Mouse (Mus musculus) olfactory bulb, adult 2 months (tissue): ENCODE measurements around the gene Aox2. TPM values are rescaled to one million over a fixed set of nuclear protein-coding genes. Genes with fewer than 3 reads are reported as not detected.
A peak's percentile ranks its signal among the peaks of the same experiment; 100 is the strongest.

Experiments used
- H3K27ac ChIP-seq: fragments of 200-500 bp; 2 replicates; pipeline ENCODE4 v1.5.1; 2012; ENCODE audit warnings: low read depth, low read length; ENCODE audit not compliant: insufficient read depth
- H3K4me1 ChIP-seq: fragments of 200-500 bp; 2 replicates; pipeline ENCODE4 v1.6.1; 2012; ENCODE audit warnings: low read length; ENCODE audit not compliant: control insufficient read depth, insufficient read depth
- H3K4me3 ChIP-seq: fragments of 200-500 bp; 2 replicates; pipeline ENCODE4 v1.5.1; 2012; ENCODE audit warnings: mild to moderate bottlenecking, low read depth, low read length, moderate library complexity; ENCODE audit not compliant: insufficient read depth
- CTCF ChIP-seq: fragments of 200-500 bp; IDR thresholded peaks from 2 replicates; pipeline ENCODE4 v1.5.1; 2012; ENCODE audit warnings: low read depth, mild to moderate bottlenecking, low read length, moderate library complexity; ENCODE audit not compliant: insufficient read depth
- POLR2A ChIP-seq: fragments of 200-500 bp; IDR thresholded peaks from 2 replicates; pipeline ENCODE4 v1.6.1; 2012; ENCODE audit warnings: mild to moderate bottlenecking, low read depth, low read length, moderate library complexity; ENCODE audit not compliant: insufficient read depth
- WGBS: fragments of 180-500 bp; shearing (Covaris S2); methylation state at CpG from one replicate; pipeline ENCODE4 v1.1.7; 2018; 5-methylcytosine and 5-hydroxymethylcytosine counted together
- polyA plus RNA-seq: library from polyadenylated mRNA; stranded (reverse); fragments of >200 nt; gene quantifications from 2 replicates; pipeline ENCODE4 v1.2.4, GENCODE M21; 2012; ENCODE audit warnings: low replicate concordance; ENCODE audit not compliant: missing spikeins, insufficient read depth, insufficient read length

The Aox2 gene
- polyA plus RNA-seq, 1 experiment = not detected

DNA sequence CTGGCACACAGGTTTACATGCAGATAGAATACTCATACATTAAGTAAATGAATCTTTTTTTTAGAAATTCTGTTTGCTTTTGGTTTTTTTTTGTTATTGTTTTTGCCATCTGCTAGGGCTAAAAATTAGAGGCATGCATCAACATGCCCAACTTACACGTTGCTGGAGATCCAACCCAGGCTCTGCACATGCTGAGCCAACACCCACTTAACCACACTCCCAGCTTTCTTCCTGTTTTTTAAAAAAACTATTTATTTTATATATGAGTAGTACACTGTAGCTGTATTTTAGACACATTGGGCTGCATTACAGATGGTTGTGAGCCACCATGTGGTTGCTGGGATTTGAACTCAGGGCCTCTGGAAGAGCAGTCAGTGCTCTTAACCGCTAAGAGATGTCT, 137.9 kb downstream of the Aox2 start:
- H3K4me3 ChIP-seq = no peak overlapping the region
- TF ChIP-seq CTCF = no peak
- no peak for TF ChIP-seq POLR2A
- WGBS = 61% methylated on average over 2 of the region's 2 CpGs
- H3K4me1 ChIP-seq = no peaks in the 10 kb centered on the region; the same call in 1 of the 2 replicates
- H3K27ac ChIP-seq = no peak overlapping the region

DNA sequence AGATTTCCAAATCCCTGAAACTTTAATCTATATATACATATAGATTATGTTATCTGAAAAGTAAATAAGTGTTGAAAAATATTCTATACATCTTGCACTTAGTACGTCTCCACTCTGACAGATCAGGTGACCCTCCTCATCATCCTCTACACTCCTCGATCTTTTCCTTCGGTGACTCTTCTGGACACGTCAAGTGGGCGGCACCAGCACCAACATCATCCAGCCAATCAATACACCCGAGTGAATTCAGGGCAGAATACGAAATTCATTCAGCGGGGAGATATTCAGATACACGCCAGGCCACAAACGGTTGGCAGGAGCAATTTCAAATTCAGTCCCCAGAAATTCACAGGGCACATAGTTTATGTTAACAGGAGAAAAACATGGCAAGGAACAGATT, 141.9 kb downstream of the Aox2 start:
- 31% methylated on average over 10 of the region's 10 CpGs for WGBS
- no peak overlapping the region for H3K27ac ChIP-seq
- peaks cover 7% of the 10 kb centered on the region for H3K4me1 ChIP-seq
- TF ChIP-seq POLR2A (no peak), CTCF (no peak)
- H3K4me3 ChIP-seq = no peak overlapping the region

DNA sequence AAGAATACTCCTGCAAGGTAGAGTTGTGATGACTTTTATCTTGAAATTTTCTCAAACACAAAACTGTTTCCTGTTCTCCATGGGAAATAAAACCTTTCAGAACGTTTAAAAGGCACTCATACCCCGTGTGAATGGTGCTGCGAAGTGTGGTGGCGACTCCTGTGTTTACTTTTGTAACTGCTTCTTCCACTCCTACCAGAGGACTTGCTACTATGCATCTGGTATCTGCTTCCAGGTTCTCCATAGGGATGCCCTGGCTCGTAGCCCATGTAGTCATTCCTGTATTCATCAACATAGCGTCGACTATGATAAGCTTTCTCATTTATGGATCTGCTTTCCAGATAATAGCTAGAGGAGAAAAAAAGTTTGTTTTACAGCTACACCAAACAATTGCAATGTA, 142.8 kb downstream of the Aox2 start:
- H3K4me3 ChIP-seq = no peak overlapping the region
- no peak for TF ChIP-seq CTCF
- TF ChIP-seq POLR2A = no peak

DNA sequence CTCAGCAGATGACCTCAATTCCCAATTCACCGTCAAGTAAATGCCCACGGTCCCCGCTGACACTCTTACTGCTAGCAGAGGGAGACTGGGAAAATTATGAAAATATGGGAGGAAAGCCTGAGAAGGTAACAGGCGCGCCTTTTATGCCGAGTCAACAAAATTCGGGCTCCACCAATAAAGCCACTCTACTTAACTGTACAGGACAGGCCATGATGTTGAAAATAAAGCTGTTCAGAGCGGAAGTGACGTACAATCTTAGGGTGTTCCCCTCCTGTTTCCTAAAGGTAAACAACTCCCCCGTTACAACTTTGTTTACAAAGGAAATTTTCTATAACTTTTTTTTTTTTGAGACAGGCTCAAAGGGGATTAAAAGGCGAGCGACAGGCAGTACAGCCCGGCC, 144.8 kb downstream of the Aox2 start:
- TF ChIP-seq POLR2A (no peak), CTCF (no peak)
- WGBS = under 1% methylated on average over 13 of the region's 13 CpGs
- H3K4me3 ChIP-seq = peak overlapping the region; percentile 93
- peak overlapping the region; percentile 99 for H3K27ac ChIP-seq
- H3K4me1 ChIP-seq = peaks cover 7% of the 10 kb centered on the region

More for the DNA sequence above, 142.8 kb downstream of the Aox2 start:
- Histone ChIP-seq H3K27ac (no peak overlapping the region), H3K4me1 (peaks cover 7% of the 10 kb centered on the region)
- 20% methylated on average over 7 of the region's 7 CpGs for WGBS

DNA sequence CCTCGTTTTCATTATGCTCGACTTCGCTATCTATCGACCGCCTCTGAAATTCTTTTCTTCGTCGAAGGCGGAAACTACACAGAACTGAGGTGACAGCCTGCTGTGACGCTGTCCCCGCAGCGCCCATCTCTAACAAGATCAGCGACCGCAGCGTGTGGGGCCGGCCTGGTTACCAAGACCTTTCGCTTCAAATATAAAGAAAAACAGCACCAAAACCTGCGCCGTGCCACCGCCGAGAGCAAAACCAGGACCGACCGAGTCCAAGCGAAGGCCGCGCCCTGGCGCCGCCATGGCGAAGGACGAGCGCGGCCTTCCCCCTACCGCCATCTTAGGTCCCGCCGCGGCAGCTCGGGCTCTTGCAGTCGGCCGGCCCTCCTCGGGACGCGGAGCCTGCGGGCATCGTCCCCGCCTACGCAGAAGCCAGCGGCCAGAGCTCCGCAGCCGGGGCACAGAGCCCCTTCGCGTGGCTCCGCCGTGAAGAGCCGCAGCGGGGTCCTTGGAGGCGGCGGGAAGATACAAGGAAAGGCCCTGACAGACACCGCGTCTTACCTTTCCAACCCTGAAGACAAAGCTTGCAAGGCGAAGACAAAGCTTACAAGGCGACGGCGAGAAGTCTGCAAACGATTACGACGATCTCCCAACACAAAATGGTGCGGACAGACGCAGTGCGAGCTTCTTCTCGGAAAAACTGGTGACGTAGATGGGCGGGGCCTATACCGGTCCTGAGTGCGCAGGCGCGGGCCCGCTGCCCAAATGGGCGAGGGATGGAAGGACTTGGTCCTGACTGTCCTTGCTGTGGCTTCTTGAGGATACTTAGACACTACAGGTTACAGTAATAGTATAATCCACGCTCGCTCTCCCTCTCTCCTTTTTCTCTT, 145.5 kb downstream of the Aox2 start, which contains the start of gene Clk1:
Clk1 (minus strand) TSS at position 696 of the 878 bp plus-strand sequence.
- TF ChIP-seq POLR2A = peak; percentile 98
- TF ChIP-seq CTCF = 0 out of 2 replicates have a peak, but pooled peaks have one; percentile 23
- H3K4me3 ChIP-seq = peak within 1 kb of the TSS; percentile 93
- WGBS = under 1% methylated on average over 79 of the region's 79 CpGs

DNA sequence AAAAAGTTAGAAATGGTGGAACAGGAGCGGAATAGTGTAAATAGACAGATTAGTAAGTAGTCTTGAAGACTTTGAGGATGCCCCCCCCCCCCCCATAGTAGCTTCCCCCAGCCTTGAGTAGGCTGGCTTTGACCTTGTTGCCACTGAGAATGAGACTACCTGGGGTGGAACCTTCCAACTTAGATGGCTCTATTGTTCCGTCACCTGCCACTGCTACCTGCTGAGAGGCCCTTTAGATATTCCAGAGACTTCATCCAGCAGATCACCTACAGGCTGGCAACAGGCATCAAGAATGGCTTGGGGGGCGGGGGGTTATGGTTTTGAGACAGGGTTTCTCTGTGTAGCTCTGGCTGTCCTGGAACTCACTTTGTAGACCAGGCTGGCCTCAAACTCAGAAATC, 146.4 kb downstream of the Aox2 start:
- H3K4me3 ChIP-seq = no peak overlapping the region
- no peak for TF ChIP-seq CTCF
- TF ChIP-seq POLR2A = no peak
- WGBS = 94% methylated on average over 3 of the region's 3 CpGs
- H3K4me1 ChIP-seq = peaks cover 7% of the 10 kb centered on the region
- H3K27ac ChIP-seq = no peak overlapping the region

More for the DNA sequence above, 145.5 kb downstream of the Aox2 start, which contains the start of gene Clk1:
- Histone ChIP-seq H3K27ac (peak within 1 kb of the TSS; percentile 99), H3K4me1 (peaks cover 7% of the 10 kb centered on the region)

Other genes with a start within 250 kb of the Aox2 start
- gene Aox1, start 248.4 kb upstream of the Aox2 start, polyA plus RNA-seq = not detected in 2 replicates
- not detected in 2 replicates for gene Aox3, start 165.2 kb upstream of the Aox2 start, polyA plus RNA-seq
- not detected in 2 replicates for gene Aox4, start 67.9 kb upstream of the Aox2 start, polyA plus RNA-seq
- 105 and 158 TPM in 2 replicates for gene Bzw1, start 114.6 kb downstream of the Aox2 start, polyA plus RNA-seq
- 213 and 787 TPM in 2 replicates for gene Clk1, start 145.7 kb downstream of the Aox2 start, polyA plus RNA-seq
- not detected in 2 replicates for gene Nif3l1, start 166.8 kb downstream of the Aox2 start, polyA plus RNA-seq
- not detected in 2 replicates for gene Ppil3, start 167.2 kb downstream of the Aox2 start, polyA plus RNA-seq
- gene Orc2, start 226.8 kb downstream of the Aox2 start, polyA plus RNA-seq = not detected in 2 replicates